Mouse (Mus musculus) lung, postnatal 0 days (tissue): Measurements from ENCODE around the gene Tns3.

Experiments used
- CTCF ChIP-seq: IDR thresholded peaks from 2 replicates; pipeline ENCODE4 v1.5.1; 2016; ENCODE audit warnings: antibody characterized with exemption, mild to moderate bottlenecking
- EP300 ChIP-seq: IDR thresholded peaks from 2 replicates; pipeline ENCODE4 v1.6.1; 2016; ENCODE audit warnings: antibody characterized with exemption, mild to moderate bottlenecking, control low read depth

- TF ChIP-seq CTCF (no peak), EP300 (0 out of 2 replicates have a peak, but pooled peaks have one; percentile 10)
These were observed 167.2 kb downstream of the Tns3 start for GRCm38 (mm10) chr11:8497136-8497535.
